Mouse (Mus musculus) cerebellum, postnatal 25 days (tissue): Measurements from ENCODE around the gene Kcnip1.

Experiments used
- DNase-seq, 2 experiments: peaks; one replicate each; pipeline ENCODE4 v3.0.0; 2021; ENCODE audit warnings: mixed read lengths in 2 of 2

Gene Kcnip1

GRCm38 (mm10) chr11:33937641-33938040, 55.3 kb downstream of the Kcnip1 start:
- no peak for DNase-seq

- no peak for DNase-seq
Observed at GRCm38 (mm10) chr11:33934286-33934685, 58.7 kb downstream of the Kcnip1 start.

- DNase-seq: no peak
Observed at GRCm38 (mm10) chr11:33932386-33933111, 60.4 kb downstream of the Kcnip1 start.

DNA sequence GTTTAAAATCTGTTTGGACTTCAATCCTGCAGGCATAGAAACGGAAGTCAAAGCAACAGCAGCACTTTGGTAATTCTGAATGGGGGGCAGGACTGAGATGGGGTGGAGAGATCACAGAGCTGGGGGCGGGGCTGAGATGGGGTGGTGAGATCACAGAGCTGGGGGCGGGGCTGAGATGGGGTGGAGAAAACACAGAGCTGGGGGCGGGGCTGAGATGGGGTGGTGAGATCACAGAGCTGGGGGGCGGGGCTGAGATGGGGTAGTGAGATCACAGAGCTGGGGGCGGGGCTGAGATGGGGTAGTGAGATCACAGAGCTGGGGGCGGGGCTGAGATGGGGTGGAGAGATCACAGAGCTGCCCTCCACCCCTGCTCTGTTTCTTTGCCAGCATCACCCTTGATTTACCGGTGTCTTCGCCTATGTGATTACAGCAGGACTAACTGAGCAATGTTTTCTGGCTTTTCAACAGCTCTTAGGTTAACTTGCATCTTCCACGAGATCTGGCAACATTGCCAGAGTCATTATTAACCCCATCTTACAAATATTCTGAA, 61.0 kb downstream of the Kcnip1 start:
- no peak for DNase-seq

- DNase-seq: no peak
Observed at GRCm38 (mm10) chr11:33929412-33929811, 63.5 kb downstream of the Kcnip1 start.

GRCm38 (mm10) chr11:33928658-33929057, 64.3 kb downstream of the Kcnip1 start:
- DNase-seq: no peak

DNA sequence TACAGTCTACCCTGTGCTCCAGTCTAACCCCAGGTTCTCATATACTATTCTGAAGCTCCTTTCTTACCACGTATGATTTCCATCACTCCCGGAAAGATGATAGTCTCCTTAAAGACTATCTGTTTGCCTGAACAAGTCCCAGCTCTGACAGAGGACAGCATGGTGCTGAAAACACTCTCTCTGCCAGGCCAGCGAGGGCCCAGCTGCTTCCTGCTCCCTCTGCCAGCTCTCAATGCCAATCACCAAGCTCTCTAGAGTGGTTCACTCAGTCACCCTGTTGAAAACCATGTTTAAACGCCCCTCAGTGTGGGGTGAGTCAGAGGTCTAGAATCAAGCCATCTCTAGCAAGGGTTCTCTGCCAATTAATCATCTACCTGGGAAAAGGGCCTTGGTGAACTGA, 65.1 kb downstream of the Kcnip1 start:
- DNase-seq: peak in 1 of 2 experiments; percentile 22

GRCm38 (mm10) chr11:33927321-33927720, 65.6 kb downstream of the Kcnip1 start:
- DNase-seq: no peak

DNA sequence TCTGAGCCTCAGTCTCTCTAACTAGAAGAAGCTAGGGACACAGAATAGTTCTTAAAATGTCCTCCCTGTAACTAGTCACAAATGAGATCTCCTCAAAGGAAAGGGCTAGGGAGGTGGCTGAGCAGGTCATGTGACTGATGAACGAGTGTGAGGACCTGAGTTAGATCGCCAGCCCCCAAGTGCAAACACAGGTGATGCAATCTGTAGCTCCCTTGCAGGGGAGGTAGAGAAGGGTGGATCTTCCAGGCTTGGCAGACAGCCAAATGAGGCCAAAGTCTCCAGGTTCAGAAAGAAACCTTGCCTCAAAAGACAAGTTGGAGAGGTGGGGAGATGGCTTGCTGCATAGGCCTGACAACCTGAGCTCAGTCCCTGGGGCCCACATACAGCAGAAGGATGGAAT, 66.4 kb downstream of the Kcnip1 start:
- DNase-seq: no peak

GRCm38 (mm10) chr11:33925778-33926177, 67.2 kb downstream of the Kcnip1 start:
- no peak for DNase-seq

- DNase-seq: no peak
Observed at GRCm38 (mm10) chr11:33923031-33923430, 69.9 kb downstream of the Kcnip1 start.

DNA sequence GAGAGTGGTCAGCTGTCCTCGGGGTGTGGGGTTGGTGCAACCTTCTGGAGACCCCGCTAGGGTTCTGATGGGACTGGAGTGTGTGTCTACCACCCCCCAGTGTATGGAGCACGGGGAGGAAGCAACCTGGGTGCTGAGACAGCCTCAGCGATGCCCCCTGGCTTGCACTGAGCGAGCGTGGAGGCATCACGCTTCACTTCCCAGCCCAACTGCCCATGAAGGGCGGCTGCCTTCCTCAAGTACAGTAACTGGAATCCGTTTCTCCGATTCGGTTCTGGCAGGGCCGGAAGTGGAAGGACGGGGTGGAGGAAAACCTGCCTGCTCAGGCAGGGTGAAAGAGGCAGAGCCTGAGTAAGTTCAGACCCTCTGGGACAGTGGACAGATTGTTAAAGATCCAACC, 71.5 kb downstream of the Kcnip1 start:
- DNase-seq: no peak

- DNase-seq: no peak
Observed at GRCm38 (mm10) chr11:33919826-33920225, 73.1 kb downstream of the Kcnip1 start.

- no peak for DNase-seq
Observed at GRCm38 (mm10) chr11:33918424-33918823, 74.5 kb downstream of the Kcnip1 start.

- DNase-seq: peak; percentile 80 to 86
Observed at GRCm38 (mm10) chr11:33917574-33917973, 75.4 kb downstream of the Kcnip1 start.

GRCm38 (mm10) chr11:33914216-33914615, 78.7 kb downstream of the Kcnip1 start:
- DNase-seq: no peak

DNA sequence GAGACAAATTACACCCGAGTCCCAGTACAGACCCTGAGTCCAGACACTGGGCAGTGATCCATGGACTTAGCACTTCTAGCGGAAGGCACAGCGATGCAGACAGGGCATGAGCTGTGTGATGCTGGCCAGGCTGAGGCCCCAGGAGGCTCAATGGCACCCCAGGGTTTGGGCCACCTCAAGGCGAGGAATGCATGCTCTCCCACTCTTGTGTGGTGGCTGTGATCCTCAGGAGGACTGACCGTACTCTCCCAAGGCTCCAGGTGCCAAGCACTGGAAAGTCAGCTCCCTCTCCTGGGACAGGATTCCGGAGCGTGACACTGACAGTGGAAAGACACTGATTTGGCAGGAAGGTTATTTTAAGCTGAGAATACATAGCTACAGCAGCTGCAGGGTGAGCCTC, 79.9 kb downstream of the Kcnip1 start:
- no peak for DNase-seq

- peak; percentile 61 to 72 for DNase-seq
Observed at GRCm38 (mm10) chr11:33912151-33912571, 80.8 kb downstream of the Kcnip1 start.

GRCm38 (mm10) chr11:33910982-33911381, 82.0 kb downstream of the Kcnip1 start:
- DNase-seq: no peak

DNA sequence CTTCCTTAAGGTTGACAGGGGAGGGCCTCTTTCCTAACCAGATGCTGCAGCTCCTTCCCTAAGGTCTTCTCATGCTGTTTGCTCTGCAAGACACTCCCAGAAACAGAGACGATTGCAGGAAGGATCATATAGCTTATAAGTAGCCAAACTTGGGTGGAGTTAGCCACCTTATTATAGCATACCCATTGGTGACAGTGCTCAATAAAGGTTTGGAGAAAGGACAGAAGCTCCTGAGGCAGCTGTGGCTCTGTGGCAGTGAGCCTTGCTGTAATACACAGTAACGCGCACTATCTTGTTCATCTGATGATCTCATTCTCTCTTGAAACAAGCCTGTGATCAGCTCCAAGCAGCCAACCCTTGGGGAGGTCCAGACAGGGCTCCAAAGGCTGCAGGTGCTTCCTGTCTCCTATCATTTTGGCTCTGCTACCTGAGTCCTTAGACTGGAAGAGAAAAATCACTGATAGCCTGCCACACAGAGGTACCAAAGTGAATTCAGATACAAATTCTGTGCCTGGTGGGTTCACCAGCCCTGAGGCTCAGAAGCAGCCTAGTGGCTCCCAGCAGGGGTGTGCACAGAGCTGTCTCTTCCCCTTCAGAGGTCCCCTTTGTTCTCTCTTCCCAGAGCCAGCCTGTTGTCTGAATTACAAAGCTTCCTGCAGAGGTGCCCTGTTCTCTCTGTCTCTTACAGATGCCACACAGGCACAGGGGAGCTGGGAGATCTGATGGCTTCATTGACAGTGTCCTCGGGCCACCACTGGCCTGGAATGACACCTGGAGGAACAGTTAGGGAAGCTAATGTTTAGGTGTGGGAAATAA, 84.4 kb downstream of the Kcnip1 start:
- no peak for DNase-seq

DNA sequence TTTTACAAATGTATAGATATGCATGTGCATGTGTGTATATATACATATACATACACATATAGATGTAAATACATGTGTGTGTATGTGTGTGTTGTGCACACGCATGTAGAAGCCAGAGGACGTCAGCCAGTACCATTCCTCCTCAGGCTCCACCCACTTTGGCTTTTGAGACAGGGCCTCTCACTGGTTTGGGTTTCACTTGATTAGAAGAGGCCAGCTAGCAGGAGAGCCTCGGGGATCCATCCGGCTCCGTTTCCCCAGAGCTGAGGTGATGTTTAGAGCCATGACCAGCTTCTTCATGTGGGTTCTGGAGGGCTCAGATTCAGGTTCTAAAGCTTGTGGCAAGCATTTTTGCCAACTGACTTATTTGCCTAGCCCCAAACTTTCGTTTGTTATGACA, 89.5 kb downstream of the Kcnip1 start:
- DNase-seq: no peak

GRCm38 (mm10) chr11:33902377-33902776, 90.6 kb downstream of the Kcnip1 start:
- no peak for DNase-seq

GRCm38 (mm10) chr11:33901783-33902182, 91.2 kb downstream of the Kcnip1 start:
- DNase-seq: no peak

- no peak for DNase-seq
Observed at GRCm38 (mm10) chr11:33891084-33891483, 101.9 kb downstream of the Kcnip1 start.
